Mouse (Mus musculus): ENCODE results near the gene Agk. TPM values are rescaled to one million over a fixed set of nuclear protein-coding genes. Genes with fewer than 3 reads are reported as not detected.

Agk gene
- total and polyA plus RNA-seq, 3 experiments: 29.7 to 29.9 TPM; not detected in 1

DNA sequence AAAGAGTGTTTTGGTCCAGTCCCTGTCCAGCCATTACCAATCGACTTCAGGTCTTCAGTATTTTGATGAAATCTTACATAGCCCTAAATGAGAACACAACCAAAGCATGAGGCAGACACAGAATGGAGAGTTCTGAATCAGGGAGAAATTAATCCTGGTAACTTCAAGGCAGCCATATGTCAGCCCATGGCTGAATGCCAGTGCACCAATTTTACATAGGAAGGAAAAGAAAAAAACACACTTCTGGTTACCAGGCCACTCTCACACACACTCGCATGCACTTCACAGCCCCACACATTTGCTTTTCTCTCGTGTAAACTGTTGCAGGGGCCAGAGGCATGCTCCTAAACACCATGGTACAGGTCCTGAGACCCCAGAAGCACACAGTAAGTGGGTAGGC, 105.9 kb downstream of the Agk start:
- H3K9me3 ChIP-seq (replicated peaks; ENCODE audit: insufficient read depth, low read length): no peaks in the 10 kb centered on the region
- no peak overlapping the region for H3K9ac ChIP-seq (ENCODE audit: control insufficient read depth, low read depth, low read length, poor library complexity, severe bottlenecking)
- no peak overlapping the region for H3K27ac ChIP-seq (ENCODE audit: control insufficient read depth, low read depth, low read length)
- no peak overlapping the region for H3K4me3 ChIP-seq (ENCODE audit: control insufficient read depth in 1 of 2, insufficient read depth in 1 of 2, low read depth in 2 of 2, low read length in 2 of 2)
- TF ChIP-seq CHD1 (IDR thresholded peaks at IDR 0.05; ENCODE audit: low read depth, low read length) (no peak), ELF1 (IDR thresholded peaks at IDR 0.05; ENCODE audit: low read depth, low read length) (no peak)
- no peaks in the 10 kb centered on the region; the same call in 1 of the 2 replicates for H3K79me2 ChIP-seq (ENCODE audit: control insufficient read depth, insufficient read depth, low read length, poor library complexity)
- peaks cover 0 to 13% of the 10 kb centered on the region in 2 experiments; a peak in 3 of 4 replicates for H3K4me1 ChIP-seq (ENCODE audit: control insufficient read depth in 1 of 2, insufficient read depth in 2 of 2, low read length in 2 of 2)
- no peak for DNase-seq (ENCODE audit: low read depth, low spot score)
- peaks cover 0 to 9% of the 10 kb centered on the region in 2 experiments; a peak in 2 of 4 replicates for H3K36me3 ChIP-seq (ENCODE audit: control insufficient read depth in 1 of 2, insufficient read depth in 2 of 2, low read length in 2 of 2)
- H3K27me3 ChIP-seq (ENCODE audit: control insufficient read depth in 1 of 2, insufficient read depth in 2 of 2, low read length in 2 of 2): no peaks in the 10 kb centered on the region

DNA sequence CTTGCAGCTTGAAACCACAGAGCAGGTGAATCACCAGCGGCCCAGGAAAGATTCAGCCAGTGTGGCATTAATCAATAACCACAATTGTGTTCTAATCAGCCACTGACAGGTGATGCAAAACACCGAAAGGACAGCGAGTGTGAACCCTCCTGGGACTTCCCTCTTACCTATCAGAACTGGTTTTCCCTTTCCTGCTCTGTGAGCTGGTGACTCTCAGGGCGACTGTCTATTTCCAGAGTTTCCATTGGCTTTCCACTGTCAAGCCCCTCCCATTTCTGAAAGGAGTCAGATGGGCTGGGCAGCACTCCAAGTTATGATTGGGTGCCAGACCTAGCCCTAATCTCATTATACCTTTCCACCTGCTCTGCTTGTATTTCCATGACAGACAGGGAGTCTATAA, 106.4 kb downstream of the Agk start:
- Histone ChIP-seq H3K4me3 (ENCODE audit: control insufficient read depth in 1 of 2, insufficient read depth in 1 of 2, low read depth in 2 of 2, low read length in 2 of 2) (no peak overlapping the region), H3K9ac (ENCODE audit: control insufficient read depth, low read depth, low read length, poor library complexity, severe bottlenecking) (no peak overlapping the region), H3K4me1 (ENCODE audit: control insufficient read depth in 1 of 2, insufficient read depth in 2 of 2, low read length in 2 of 2) (peaks cover 0 to 13% of the 10 kb centered on the region in 2 experiments; a peak in 3 of 4 replicates), H3K27me3 (ENCODE audit: control insufficient read depth in 1 of 2, insufficient read depth in 2 of 2, low read length in 2 of 2) (no peaks in the 10 kb centered on the region), H3K36me3 (ENCODE audit: control insufficient read depth in 1 of 2, insufficient read depth in 2 of 2, low read length in 2 of 2) (peaks cover 0 to 10% of the 10 kb centered on the region in 2 experiments; a peak in 2 of 4 replicates), H3K27ac (ENCODE audit: control insufficient read depth, low read depth, low read length) (no peak overlapping the region), H3K79me2 (ENCODE audit: control insufficient read depth, insufficient read depth, low read length, poor library complexity) (no peaks in the 10 kb centered on the region; the same call in 1 of the 2 replicates), H3K9me3 (replicated peaks; ENCODE audit: insufficient read depth, low read length) (no peaks in the 10 kb centered on the region)
- peak; percentile 19 for DNase-seq (ENCODE audit: low read depth, low spot score)
- TF ChIP-seq CTCF (IDR thresholded peaks at IDR 0.05 in 2 of 3, conservative IDR thresholded peaks at IDR 0.05 in 1 of 3; ENCODE audit: control insufficient read depth in 1 of 3, insufficient read depth in 1 of 3, low read depth in 2 of 3, low read length in 3 of 3, poor library complexity in 1 of 3, severe bottlenecking in 1 of 3): no peak
- no peak for TF ChIP-seq MXI1 (IDR thresholded peaks at IDR 0.05; ENCODE audit: low read depth, low read length)
- no peak for TF ChIP-seq BHLHE40 (IDR thresholded peaks at IDR 0.05; ENCODE audit: borderline replicate concordance, low read depth, low read length)
- TF ChIP-seq TAL1 (IDR thresholded peaks at IDR 0.05; ENCODE audit: low read length): no peak
- TF ChIP-seq NRF1 (IDR thresholded peaks at IDR 0.05; ENCODE audit: insufficient read depth, low read depth, low read length, poor library complexity, severe bottlenecking): no peak
- TF ChIP-seq MAZ (IDR thresholded peaks at IDR 0.05; ENCODE audit: low read depth, low read length): no peak
- TF ChIP-seq E2F4 (IDR thresholded peaks at IDR 0.05; ENCODE audit: borderline replicate concordance, low read depth, low read length): no peak
- TF ChIP-seq MYC (IDR thresholded peaks at IDR 0.05; ENCODE audit: low read depth, low read length): no peak
- TF ChIP-seq RCOR1 (IDR thresholded peaks at IDR 0.05; ENCODE audit: low read depth, low read length): no peak
- TF ChIP-seq MYB (IDR thresholded peaks at IDR 0.05; ENCODE audit: low read depth, low read length): no peak
- TF ChIP-seq HCFC1 (IDR thresholded peaks at IDR 0.05; ENCODE audit: low read depth, low read length): no peak
- no peak for TF ChIP-seq GABPA (IDR thresholded peaks at IDR 0.05; ENCODE audit: low read depth, low read length)
- TF ChIP-seq CHD2 (IDR thresholded peaks at IDR 0.05; ENCODE audit: low read length): no peak
- no peak for TF ChIP-seq ETS1 (IDR thresholded peaks at IDR 0.05; ENCODE audit: low read depth, low read length)
- no peak for TF ChIP-seq TBP (IDR thresholded peaks at IDR 0.05; ENCODE audit: low read depth, low read length)
- TF ChIP-seq CHD1 (IDR thresholded peaks at IDR 0.05; ENCODE audit: low read depth, low read length): no peak
- TF ChIP-seq USF1 (IDR thresholded peaks at IDR 0.05; ENCODE audit: low read depth, low read length): no peak
- TF ChIP-seq SMC3 (IDR thresholded peaks at IDR 0.05; ENCODE audit: low read depth, low read length): no peak
- no peak for TF ChIP-seq RAD21 (IDR thresholded peaks at IDR 0.05; ENCODE audit: low read depth, low read length)
